Mouse (Mus musculus) embryonic facial prominence, embryonic 14.5 days (tissue): Measurements from ENCODE around the gene Cpsf4l. TPM values are rescaled to one million over a fixed set of nuclear protein-coding genes. Genes with fewer than 3 reads are reported as not detected.
A peak's percentile ranks its signal among the peaks of the same experiment; 100 is the strongest.

Source experiments
- ATAC-seq: fragments of 200-750 bp; cut with Nextera tagmentation; 2 replicates; pipeline ENCODE4 v1.8.0; 2017; ENCODE audit warnings: low read depth, moderate number of reproducible peaks, moderate TSS enrichment
- DNase-seq: peaks from one replicate; pipeline ENCODE4 v3.0.0-alpha.2; 2015; ENCODE audit warnings: low spot score
- H3K27ac ChIP-seq: fragments of 300-500 bp; sonication (generic); replicated peaks from 2 replicates; pipeline ENCODE4 v1.5.1; 2014; ENCODE audit warnings: low read depth, mild to moderate bottlenecking, low read length, moderate library complexity
- H3K27me3 ChIP-seq: fragments of 300-500 bp; sonication (generic); replicated peaks from 2 replicates; pipeline ENCODE4 v1.6.1; 2014; ENCODE audit warnings: low read length; ENCODE audit not compliant: control insufficient read depth, insufficient read depth
- H3K36me3 ChIP-seq: fragments of 300-500 bp; sonication (generic); 2 replicates; pipeline ENCODE4 v1.6.1; 2014; ENCODE audit warnings: low read length, mixed read lengths; ENCODE audit not compliant: control insufficient read depth, insufficient read depth
- H3K4me1 ChIP-seq: fragments of 300-500 bp; sonication (generic); 2 replicates; pipeline ENCODE4 v1.6.1; 2014; ENCODE audit warnings: antibody characterized with exemption, low read length; ENCODE audit not compliant: control insufficient read depth, insufficient read depth
- H3K4me2 ChIP-seq: fragments of 300-500 bp; sonication (generic); 2 replicates; pipeline ENCODE4 v1.6.1; 2014; ENCODE audit warnings: low read depth, mild to moderate bottlenecking, low read length, moderate library complexity, mixed read lengths
- H3K4me3 ChIP-seq: fragments of 300-500 bp; sonication (generic); 2 replicates; pipeline ENCODE4 v1.5.1; 2014; ENCODE audit warnings: low read depth, mild to moderate bottlenecking, low read length
- H3K9ac ChIP-seq: fragments of 300-500 bp; sonication (generic); 2 replicates; pipeline ENCODE4 v1.6.1; 2014; ENCODE audit warnings: low read depth, mild to moderate bottlenecking, low read length, moderate library complexity, mixed read lengths
- H3K9me3 ChIP-seq: fragments of 300-500 bp; sonication (generic); 2 replicates; pipeline ENCODE4 v1.6.1; 2016; ENCODE audit warnings: low read length; ENCODE audit not compliant: control insufficient read depth
- WGBS: fragments of 180-500 bp; shearing (Covaris S2); extraction: QIAGEN DNeasy Blood & Tissue Kit; methylation state at CpG from one replicate; pipeline ENCODE4 v1.1.7; 2014; 5-methylcytosine and 5-hydroxymethylcytosine counted together
- polyA plus RNA-seq: library from polyadenylated mRNA; unstranded; fragments of >200 nt; fragmentation: Nextera tagmentation; extraction: Ambion mirVana; gene quantifications from 2 replicates; pipeline ENCODE4 v1.2.1, GENCODE M21; 2014

Gene Cpsf4l
- polyA plus RNA-seq, 1 experiment from 2014 or later = 1.2 TPM

GRCm38 (mm10) chr11:113651206-113651906 lies 58.5 kb downstream of the Cpsf4l start:
- Histone ChIP-seq H3K27me3 (no peaks in the 10 kb centered on the region), H3K4me1 (peaks cover 14% of the 10 kb centered on the region), H3K36me3 (peaks cover 49% of the 10 kb centered on the region), H3K27ac (no peak overlapping the region), H3K9me3 (no peaks in the 10 kb centered on the region), H3K9ac (no peak overlapping the region), H3K4me3 (no peak overlapping the region), H3K4me2 (no peak overlapping the region)
- 72% methylated on average over 21 of the region's 22 CpGs for WGBS
- DNase-seq = no peak
- no peak for ATAC-seq

- H3K9ac ChIP-seq = peak within 1 kb of the TSS; percentile 96
- peak within 1 kb of the TSS; percentile 66 for H3K4me2 ChIP-seq
- peaks cover 31% of the 10 kb centered on the region for H3K36me3 ChIP-seq
- 0% methylated on average over 21 of the region's 91 CpGs for WGBS
- H3K27me3 ChIP-seq = no peaks in the 10 kb centered on the region
- ATAC-seq (peak; percentile 74), DNase-seq (peak; percentile 78)
- H3K9me3 ChIP-seq = 0 out of 2 replicates have a peak, but pooled peaks cover 5% of the 10 kb centered on the region
- H3K27ac ChIP-seq = peak within 1 kb of the TSS; percentile 87
- peak within 1 kb of the TSS; percentile 96 for H3K4me3 ChIP-seq
- H3K4me1 ChIP-seq = peaks cover 14% of the 10 kb centered on the region
Measured at GRCm38 (mm10) chr11:113649353-113650210, 60.2 kb downstream of the Cpsf4l start, which contains the start of gene Slc39a11. TSS of gene Slc39a11 (minus strand) at chr11:113650079.

DNA sequence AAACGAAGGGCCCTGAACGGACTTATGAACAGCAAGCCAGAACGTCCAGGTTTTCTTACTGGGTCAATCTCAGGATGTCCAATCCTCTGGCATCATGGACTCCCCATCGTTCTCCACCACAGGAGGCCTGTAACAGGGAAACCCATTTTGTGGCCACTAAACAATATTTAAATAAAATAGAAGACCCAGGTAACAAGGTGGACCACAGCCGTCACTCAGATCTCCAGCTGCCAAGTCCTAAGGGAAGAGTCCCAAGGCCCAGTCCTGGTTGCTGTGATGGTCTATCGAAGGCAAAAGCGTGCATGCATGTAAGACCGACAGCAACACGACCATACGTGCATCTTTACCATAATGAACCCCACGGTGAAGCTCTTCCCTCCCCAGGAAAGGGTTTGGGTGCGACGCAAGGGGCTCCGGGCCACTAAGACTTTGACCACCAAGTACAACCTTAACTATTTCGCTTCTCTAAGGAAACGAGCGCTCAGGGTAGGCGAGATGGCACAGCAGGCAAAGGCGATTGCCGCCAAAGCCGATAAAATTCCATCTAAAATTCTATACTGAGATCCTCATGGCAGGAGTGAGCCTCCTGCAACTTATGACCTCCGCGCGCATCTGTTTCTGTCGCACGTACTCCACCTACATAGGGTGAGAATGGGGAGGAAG lies 61.0 kb downstream of the Cpsf4l start, which contains the start of gene Cog1:
TSS of gene Cog1 (plus strand) at position 480 of the 663 bp plus-strand sequence.
- DNase-seq = no peak

More for the DNA sequence above, 61.0 kb downstream of the Cpsf4l start, which contains the start of gene Cog1:
- peaks cover 14% of the 10 kb centered on the region for H3K4me1 ChIP-seq
- H3K36me3 ChIP-seq = peaks cover 24% of the 10 kb centered on the region
- H3K4me2 ChIP-seq = peak within 1 kb of the TSS; percentile 66
- no peaks in the 10 kb centered on the region for H3K27me3 ChIP-seq
- H3K4me3 ChIP-seq = peak within 1 kb of the TSS; percentile 96
- 40% methylated on average over 26 of the region's 26 CpGs for WGBS
- peak within 1 kb of the TSS; percentile 96 for H3K9ac ChIP-seq
- no peak for ATAC-seq
- peak within 1 kb of the TSS; percentile 87 for H3K27ac ChIP-seq
- 0 out of 2 replicates have a peak, but pooled peaks cover 5% of the 10 kb centered on the region for H3K9me3 ChIP-seq

Other genes starting within 250 kb of the Cpsf4l start
- gene Sstr2, start 90.7 kb downstream of the Cpsf4l start, polyA plus RNA-seq = 0.71 and 1.0 TPM in 2 replicates
- gene Cog1, start 60.8 kb downstream of the Cpsf4l start, polyA plus RNA-seq = 23.4 and 27.7 TPM in 2 replicates
- 23.6 and 25.6 TPM in 2 replicates for gene Slc39a11, start 59.9 kb downstream of the Cpsf4l start, polyA plus RNA-seq
- gene Fam104a, start 25.9 kb downstream of the Cpsf4l start, polyA plus RNA-seq = 48.3 and 48.6 TPM in 2 replicates
- gene D11Wsu47e, start 25.6 kb downstream of the Cpsf4l start, polyA plus RNA-seq = 18.8 and 20.9 TPM in 2 replicates
- 39.3 and 51.0 TPM in 2 replicates for gene Cdc42ep4, start 41.9 kb upstream of the Cpsf4l start, polyA plus RNA-seq